Mouse (Mus musculus): ENCODE measurements around the gene Fcrlb.
"Not testable (repeated sequence)": the region's sequence is repeated elsewhere in the genome, so short reads cannot be mapped to it uniquely, and the experiment has no call there.

Gene Fcrlb

GRCm38 (mm10) chr1:170912891-170913615 lies at the start of gene Fcrlb:
Fcrlb (minus strand) TSS chr1:170912941.
- no peak for DNase-seq (ENCODE audit: extremely low read depth, low read depth, low spot score)

- no peak for DNase-seq (ENCODE audit: extremely low read depth, low read depth, low spot score)
Measured at GRCm38 (mm10) chr1:170962301-170962700, 49.6 kb upstream of the Fcrlb start.

- DNase-seq (ENCODE audit: extremely low read depth, low read depth, low spot score) = no peak
Measured at GRCm38 (mm10) chr1:170961101-170961500, 48.4 kb upstream of the Fcrlb start.

GRCm38 (mm10) chr1:170959791-170960190 lies 47.0 kb upstream of the Fcrlb start:
- no peak for DNase-seq (ENCODE audit: extremely low read depth, low read depth, low spot score)

GRCm38 (mm10) chr1:170958225-170958624 lies 45.5 kb upstream of the Fcrlb start:
- DNase-seq (ENCODE audit: extremely low read depth, low read depth, low spot score) = no peak

- no peak for DNase-seq (ENCODE audit: extremely low read depth, low read depth, low spot score)
Measured at GRCm38 (mm10) chr1:170953192-170953591, 40.5 kb upstream of the Fcrlb start.

GRCm38 (mm10) chr1:170950772-170951171 lies 38.0 kb upstream of the Fcrlb start:
- DNase-seq (ENCODE audit: extremely low read depth, low read depth, low spot score) = no peak

- not testable (repeated sequence) for DNase-seq (ENCODE audit: extremely low read depth, low read depth, low spot score)
Measured at GRCm38 (mm10) chr1:170944908-170945307, 32.2 kb upstream of the Fcrlb start.

GRCm38 (mm10) chr1:170944151-170944550 lies 31.4 kb upstream of the Fcrlb start:
- DNase-seq (ENCODE audit: extremely low read depth, low read depth, low spot score) = not testable (repeated sequence)

GRCm38 (mm10) chr1:170939255-170939654 lies 26.5 kb upstream of the Fcrlb start:
- no peak for DNase-seq (ENCODE audit: extremely low read depth, low read depth, low spot score)

GRCm38 (mm10) chr1:170934383-170934782 lies 21.6 kb upstream of the Fcrlb start:
- no peak for DNase-seq (ENCODE audit: extremely low read depth, low read depth, low spot score)

GRCm38 (mm10) chr1:170933940-170934339 lies 21.2 kb upstream of the Fcrlb start:
- no peak for DNase-seq (ENCODE audit: extremely low read depth, low read depth, low spot score)

- no peak for DNase-seq (ENCODE audit: extremely low read depth, low read depth, low spot score)
Measured at GRCm38 (mm10) chr1:170933386-170933920, 20.7 kb upstream of the Fcrlb start.

- DNase-seq (ENCODE audit: extremely low read depth, low read depth, low spot score) = no peak
Measured at GRCm38 (mm10) chr1:170932043-170932442, 19.3 kb upstream of the Fcrlb start.

- no peak for DNase-seq (ENCODE audit: extremely low read depth, low read depth, low spot score)
Measured at GRCm38 (mm10) chr1:170929245-170929644, 16.5 kb upstream of the Fcrlb start.

- DNase-seq (ENCODE audit: extremely low read depth, low read depth, low spot score) = no peak
Measured at GRCm38 (mm10) chr1:170928467-170928866, 15.7 kb upstream of the Fcrlb start.

GRCm38 (mm10) chr1:170927378-170927777 lies 14.6 kb upstream of the Fcrlb start, which contains the start of gene Fcrla:
Fcrla (minus strand) TSS chr1:170927583.
- DNase-seq (ENCODE audit: extremely low read depth, low read depth, low spot score) = no peak

- no peak for DNase-seq (ENCODE audit: extremely low read depth, low read depth, low spot score)
Measured at GRCm38 (mm10) chr1:170926941-170927340, 14.2 kb upstream of the Fcrlb start.

- no peak for DNase-seq (ENCODE audit: extremely low read depth, low read depth, low spot score)
Measured at GRCm38 (mm10) chr1:170924485-170924884, 11.7 kb upstream of the Fcrlb start.

GRCm38 (mm10) chr1:170919308-170919707 lies 6.6 kb upstream of the Fcrlb start:
- DNase-seq (ENCODE audit: extremely low read depth, low read depth, low spot score) = no peak

- no peak for DNase-seq (ENCODE audit: extremely low read depth, low read depth, low spot score)
Measured at GRCm38 (mm10) chr1:170915657-170916056, 2.9 kb upstream of the Fcrlb start.

- DNase-seq (ENCODE audit: extremely low read depth, low read depth, low spot score) = no peak
Measured at GRCm38 (mm10) chr1:170911907-170912660, 657 bp downstream of the Fcrlb start.

Measured in fat pad, adult 2 months (tissue).